Mouse (Mus musculus): ENCODE data around the gene Tgm1.

DNA sequence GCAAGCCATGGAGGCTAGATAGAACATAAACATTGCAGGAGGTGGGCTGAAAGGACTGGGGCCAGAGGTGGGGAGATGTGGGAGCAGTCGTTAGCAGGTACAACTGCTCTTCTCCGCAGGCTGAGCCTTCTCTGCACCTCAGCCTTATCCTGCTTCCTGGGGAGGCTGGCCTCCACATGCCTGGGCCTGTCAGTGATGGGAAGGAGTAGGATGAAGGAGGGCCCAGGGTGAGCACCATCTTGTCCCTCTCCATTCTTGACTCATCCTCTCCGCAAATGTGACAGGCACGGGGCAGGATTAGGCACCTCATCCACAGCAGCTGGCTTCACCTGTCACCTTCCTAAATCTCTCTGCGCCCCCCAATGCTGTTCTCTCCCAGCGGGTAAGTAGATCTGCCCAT lies 47.4 kb upstream of the Tgm1 start, which contains the start of gene Ltb4r2:
- no peak for TF ChIP-seq POLR2A (IDR thresholded peaks at IDR 0.05; ENCODE audit: borderline replicate concordance, control insufficient read depth, low read depth, low read length)
- no peak for TF ChIP-seq CTCF (IDR thresholded peaks at IDR 0.05; ENCODE audit: control insufficient read depth, insufficient read depth, low read length)

All from bone marrow, adult 2 months (tissue).